Mouse (Mus musculus): ENCODE measurements at regions not wholly inside any gene's neighbourhood (a gene's known extent, or its start where the extent isn't known, plus 50 kb on each side); places are given as distances from the start of the nearest gene placed in this dataset.

DNA sequence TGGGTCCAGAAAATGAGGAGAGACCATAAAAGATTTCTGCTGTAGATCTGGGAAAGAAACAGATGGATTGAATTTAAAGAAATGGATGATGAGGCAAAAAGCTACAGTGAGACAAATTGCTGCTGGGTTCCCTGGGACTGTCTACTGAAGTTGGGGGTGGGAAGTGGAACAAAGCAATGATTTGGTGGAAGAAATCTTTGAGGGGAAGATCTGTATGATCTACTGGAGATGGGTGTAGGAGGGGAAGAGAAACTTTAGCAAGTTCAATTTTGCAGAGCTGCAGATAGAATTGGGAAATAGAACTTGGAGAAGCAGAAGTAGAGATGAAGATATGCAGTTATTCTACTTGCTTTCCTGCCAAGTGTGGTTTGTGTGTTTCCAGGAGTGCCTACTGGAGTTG is 5478.8 kb downstream of the 9330182O14Rik start:
- intact Hi-C loops (cut with DNase I) = no loop called here

DNA sequence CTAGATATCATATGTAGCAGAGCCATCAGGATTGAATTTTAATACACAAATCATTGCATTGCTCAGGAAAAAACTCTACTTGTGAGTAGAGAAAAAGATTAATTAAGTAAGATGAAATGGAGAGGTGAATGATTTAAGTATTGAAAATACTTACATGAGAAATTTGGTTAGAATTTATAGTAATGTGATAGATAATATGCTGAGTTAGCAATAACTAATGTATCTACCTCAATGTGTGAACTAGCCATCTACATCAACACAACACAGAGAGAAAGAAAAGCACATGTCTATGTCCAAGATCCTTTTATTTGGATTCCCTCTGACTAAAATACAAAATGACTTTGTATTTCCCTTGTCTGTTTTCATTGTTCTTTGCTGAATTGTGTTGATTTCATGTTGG is 5512.1 kb downstream of the 9330182O14Rik start:
- intact Hi-C loops (cut with DNase I) = no loop called here

DNA sequence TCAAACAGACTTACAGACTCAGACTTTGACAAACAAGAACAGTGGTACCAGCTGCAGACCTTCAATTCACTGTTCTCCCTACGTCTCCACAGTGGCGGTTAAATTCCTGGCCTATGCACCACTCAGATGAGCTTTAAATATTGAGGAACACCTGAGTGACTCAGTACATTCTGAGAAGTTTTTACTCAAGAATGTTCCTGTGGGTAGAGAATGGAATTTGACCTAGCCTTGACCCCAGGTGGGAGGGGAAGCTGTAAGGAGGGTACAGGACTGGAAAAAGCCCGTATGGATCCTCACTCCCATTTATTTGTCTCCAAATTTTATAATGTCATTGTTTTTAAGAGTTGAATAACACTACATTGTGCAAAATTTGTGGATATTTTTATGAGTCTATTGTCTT is 5529.4 kb downstream of the 9330182O14Rik start:
- intact Hi-C loops (cut with DNase I) = no loop called here

DNA sequence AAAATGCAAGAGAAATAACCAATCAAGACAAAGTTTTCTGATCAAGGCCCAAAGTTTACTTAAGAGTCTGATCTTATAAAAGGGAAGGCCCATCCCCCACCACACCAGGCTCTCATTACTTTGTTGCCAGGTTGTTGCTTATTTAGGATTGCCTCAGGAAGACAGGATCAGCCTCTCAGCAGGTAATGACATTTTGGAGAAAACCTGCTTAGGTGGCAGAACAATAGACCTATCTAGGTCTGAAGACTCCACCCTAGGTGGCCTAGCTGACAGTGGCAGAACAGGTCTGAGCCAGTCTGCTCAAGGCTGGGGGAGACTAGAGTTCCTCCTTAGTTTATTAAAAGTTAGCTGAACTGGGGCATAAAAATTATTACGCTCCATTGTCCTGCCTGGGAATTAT is 5555.3 kb downstream of the 9330182O14Rik start:
- intact Hi-C loops (cut with DNase I) = no loop called here

DNA sequence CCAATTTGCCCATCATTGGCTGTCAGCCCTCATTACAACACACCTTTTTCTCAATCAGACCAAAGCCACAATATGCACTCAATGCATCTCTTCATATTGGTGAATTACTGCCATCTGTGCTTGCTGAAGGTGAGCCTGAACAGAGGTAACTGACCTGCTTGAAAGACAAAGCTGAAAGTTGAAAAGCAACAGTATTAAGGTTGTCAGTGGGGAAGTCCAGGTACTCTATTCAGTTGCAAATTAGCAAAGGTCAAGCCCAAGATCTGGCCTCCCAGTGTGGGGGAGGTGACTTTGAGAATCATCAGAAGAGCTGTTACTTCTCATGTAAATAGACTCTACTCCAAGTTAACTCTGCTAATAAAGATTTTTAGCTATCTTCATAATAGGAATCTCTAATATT is 5555.9 kb downstream of the 9330182O14Rik start:
- intact Hi-C loops (cut with DNase I) = no loop called here

DNA sequence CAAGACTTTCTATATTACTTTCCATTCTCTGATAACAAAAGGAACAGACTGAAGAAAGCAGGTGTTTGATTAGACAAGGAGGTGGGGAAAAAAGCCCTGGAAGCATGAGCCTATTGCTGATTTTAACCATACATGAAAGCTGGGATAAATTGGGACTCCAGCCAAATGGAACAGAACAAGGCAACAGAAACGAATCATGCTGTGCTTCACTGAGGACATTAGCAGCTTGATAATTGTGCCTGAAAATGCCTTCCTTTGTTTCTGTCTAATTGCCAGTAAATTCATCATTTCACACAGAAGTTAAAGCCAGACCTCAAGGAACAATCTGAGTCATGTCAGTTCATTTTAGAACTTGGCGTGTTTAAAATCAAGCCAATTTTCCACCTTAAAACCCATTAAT is 5576.9 kb downstream of the 9330182O14Rik start:
- intact Hi-C loops (cut with DNase I) = no loop called here

DNA sequence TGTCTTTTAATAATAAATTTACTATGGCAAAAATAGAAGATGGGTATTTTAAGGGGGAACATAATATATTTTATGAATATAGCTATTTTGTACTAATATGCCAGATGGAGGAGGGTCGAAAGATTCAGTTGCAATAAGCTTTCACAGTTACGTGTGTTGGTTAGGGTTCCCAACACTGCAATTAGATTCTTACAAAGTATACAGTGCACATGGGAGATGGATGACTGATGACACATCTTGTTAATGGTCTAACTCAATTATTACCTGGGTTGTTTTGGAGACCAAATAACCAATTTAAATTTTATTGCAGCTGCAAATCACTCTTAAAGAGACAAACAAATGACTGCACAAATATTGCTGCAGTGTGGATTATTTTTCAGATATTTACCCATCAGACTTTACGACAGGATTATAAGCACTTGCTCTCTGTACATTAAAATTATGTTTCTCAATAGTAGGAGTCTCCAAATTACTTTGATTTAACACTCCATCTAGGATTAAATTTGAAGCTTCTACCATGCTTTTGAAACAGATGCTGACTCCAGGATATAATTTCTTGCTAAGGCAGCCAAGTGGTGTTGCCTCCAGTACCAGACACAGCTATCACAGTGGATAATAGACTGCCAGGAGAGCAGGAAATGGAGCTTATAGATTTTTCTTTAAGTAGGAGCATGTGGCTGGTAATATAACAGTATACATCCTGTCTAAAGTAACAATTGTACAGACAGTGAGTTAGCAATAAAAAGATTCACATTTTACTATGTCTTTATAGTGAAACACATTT is 5596.4 kb downstream of the 9330182O14Rik start:
- intact Hi-C loops (cut with DNase I) = no loop called here

DNA sequence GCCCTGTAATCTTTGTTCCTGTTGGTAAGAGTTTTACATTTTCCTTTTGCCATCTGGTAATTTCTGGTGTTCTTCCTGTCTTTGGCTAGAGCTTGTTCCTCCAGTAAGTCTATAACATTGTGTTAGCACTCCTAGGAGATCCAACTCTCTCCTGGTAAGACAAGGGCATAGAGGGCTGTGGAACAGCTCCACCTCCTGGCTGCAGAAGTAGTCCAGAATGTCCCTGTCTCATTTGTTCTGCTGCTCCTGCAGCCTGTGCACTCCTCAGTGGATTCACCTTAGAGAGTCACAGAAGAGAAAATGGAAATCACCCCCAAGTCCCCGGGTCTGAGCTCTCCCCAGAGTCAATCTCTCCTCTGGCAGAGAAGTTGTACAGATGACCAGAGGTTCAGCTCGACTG is 5629.1 kb downstream of the 9330182O14Rik start:
- intact Hi-C loops (cut with DNase I) = loop anchor here (5.0 kb wide), 1 partner anchor 586 kb away; no protein-coding TSS in a partner anchor
